Mouse (Mus musculus) mouse embryonic stem cell (cell line): ENCODE results near the gene 1700067K01Rik.

Source experiments
- in situ Hi-C, 2 experiments: fragments of 300-500 bp; cut with MboI; formaldehyde crosslinking; loops; 1 replicate in 1 of 2; 3 replicates in 1 of 2; pipeline ENCODE4 v1.14.3; 2019 to 2020; ENCODE audit warnings: low sequenced_read_pairs in 2 of 2, low pct_unique_long_range_greater_than_20kb in 1 of 2, mixed read lengths in 1 of 2; ENCODE audit not compliant: unreplicated experiment in 1 of 2

1700067K01Rik gene

DNA sequence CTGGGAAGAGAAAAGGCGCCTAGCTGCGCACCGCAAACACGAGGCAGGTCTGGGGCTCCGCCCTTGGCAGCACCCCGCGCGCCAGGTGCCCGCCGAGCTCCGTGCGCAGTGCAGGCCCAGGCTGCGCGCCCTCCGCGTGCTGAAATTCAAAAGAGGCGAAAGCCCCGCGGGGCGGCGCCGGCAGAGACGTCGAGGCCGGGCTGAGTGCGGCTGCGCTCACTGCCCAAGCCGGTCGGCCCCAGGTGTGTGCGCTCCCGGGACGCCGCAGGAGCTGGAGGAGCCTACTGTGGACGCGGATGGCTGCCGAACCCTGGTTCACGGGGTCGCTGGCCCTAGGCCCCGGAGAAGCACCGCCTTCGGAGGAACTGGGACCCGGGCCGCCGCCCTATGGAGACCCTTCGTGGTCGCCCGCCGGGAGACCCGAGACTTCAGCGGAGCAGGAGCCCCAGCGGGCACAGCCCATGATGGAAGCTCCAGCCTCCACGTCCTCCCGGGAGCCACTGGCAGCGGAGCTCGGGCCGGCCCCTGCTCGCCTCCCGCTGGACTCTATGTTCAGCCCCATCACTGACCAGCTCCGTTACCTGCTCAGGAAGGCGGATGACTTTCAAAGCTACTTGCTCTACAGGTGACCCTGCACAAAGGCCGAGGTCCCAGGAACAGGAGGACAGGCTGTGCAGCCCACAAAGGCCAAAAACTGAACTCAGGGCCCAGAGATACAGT is at the start of gene 1700067K01Rik:
TSS of gene 1700067K01Rik (plus strand) at position 222 of the 720 bp plus-strand sequence.
- in situ Hi-C loops: no loop called here

DNA sequence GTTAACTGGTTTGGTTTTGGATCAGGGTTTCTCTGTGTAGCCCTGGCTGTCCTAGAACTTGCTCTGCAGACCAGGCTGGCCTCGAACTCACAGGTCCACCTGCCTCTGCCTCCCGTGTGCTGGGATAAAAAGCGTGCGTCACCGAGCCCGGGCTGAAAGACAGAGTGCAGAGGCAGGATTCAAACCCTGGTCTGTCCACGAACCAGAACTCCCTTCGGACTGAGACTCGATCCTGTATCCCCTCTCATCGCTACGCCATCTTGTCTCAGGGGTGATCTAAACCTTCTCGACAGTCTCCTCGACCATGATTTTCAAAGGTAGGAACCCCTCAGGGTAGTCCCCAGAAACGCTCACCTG is 46.6 kb upstream of the 1700067K01Rik start:
- in situ Hi-C loops: no loop called here

DNA sequence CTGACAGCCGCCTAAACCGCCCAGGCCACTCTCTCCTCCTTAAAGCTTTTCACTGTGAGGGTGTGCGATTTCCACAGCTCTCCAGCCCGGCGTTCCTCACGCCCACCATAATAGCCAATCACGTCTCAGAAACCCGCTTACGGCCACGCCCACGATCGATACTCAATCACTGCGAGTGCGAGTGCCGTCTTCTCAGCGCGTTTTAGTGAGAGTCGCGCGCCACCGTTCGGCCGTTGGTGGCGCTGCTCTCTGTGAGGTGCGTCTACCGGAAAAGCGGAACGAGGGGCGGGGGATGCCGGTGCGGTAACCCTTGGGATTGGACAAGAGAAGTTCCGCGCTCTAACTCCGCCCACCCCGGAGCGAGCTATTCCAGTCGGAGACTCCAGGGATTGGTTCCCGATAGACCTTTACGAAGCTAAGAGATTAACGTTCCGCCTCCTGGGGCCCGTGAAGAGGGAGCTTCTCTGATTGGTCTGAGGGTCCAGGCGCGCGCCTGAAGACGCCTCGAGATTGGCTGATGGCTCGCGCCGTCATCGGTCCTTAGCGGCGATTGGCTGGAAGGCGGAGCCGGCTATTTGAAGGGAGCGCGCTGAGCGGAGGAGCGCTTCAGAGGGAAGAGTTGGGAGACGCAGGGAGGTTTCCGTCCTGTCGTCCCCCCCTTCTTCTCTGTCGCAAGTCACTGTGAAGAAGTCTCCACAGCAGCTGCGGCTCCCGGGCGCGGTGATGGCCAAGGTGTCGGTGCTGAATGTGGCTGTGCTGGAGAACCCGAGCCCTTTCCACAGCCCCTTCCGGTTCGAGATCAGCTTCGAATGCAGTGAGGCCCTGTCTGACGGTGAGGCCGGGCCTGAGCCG is 46.0 kb upstream of the 1700067K01Rik start, which contains the start of the genes Gm10644 and Asf1b:
TSS of gene Gm10644 (minus strand) at position 100 of the 852 bp plus-strand sequence.
TSS of gene Asf1b (plus strand) at position 402 of the 852 bp plus-strand sequence.
- in situ Hi-C loops: no loop called here

DNA sequence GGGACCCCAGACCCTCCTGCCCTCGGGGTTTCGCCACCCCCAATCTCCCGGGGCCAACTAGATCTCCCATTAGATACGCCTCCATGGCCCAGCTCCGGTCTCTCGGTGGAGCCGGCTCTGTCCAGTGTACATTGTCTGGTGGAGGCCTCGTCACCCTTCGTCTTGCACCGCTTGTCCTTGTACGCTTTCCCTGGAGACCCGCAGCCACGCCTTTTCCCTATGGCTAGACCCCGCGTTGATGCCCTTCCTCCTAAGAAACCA is 45.4 kb upstream of the 1700067K01Rik start:
- in situ Hi-C loops: no loop called here

DNA sequence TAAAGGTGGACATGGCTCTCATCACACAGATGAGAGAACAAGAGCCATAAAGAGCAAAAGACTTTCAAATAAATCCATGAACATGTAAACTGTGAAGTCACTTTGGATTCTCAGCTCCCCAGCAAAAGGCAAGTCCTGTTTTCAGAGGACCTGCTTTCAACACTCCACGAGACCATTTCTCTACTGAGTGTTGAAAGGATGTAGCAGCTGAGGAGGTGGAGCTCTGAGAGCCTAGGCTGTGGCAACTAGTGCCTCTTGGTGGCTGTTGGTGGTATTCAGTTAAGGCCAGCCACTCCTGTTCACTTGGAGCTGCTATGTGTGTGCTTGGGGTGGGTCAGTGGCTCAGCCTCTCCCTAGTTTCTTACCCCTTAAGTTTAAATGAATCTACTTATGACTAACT is 44.5 kb upstream of the 1700067K01Rik start:
- in situ Hi-C loops: no loop called here

DNA sequence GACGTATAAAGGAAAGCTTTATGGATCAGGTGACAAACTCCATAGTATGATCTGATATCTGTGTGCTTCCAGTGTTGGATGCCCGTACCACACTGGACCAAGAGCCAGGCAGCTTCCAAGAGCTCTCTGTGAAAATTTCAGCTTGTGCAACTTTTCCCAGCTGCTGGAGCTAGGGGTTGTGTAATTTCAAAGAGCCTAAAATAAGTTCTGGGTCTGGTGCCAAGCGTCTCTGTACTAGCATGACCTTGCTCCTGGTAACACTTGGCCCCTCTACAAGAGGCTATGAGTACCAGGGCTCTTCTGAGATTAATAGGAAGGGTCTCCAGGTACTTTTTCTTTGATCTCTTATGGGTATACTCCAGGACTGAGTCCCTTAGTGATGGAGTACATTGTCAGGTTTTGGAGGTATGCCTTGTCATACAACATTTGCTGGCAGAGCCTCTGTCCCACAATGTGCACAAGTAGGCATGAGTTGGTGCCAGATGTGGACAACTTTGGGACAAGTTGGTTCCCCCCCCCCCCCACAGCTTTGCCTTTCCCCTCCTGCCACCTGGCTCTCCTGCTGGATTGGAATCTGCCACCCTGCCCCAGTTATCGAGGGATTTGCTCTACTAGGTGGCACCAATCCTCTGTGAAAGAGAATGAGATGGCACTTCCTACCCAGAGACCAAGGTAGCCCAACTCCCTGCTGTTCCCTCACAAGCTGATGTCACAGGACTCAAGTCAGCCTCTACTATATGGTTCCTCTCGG is 37.1 kb upstream of the 1700067K01Rik start:
- in situ Hi-C loops: no loop called here

DNA sequence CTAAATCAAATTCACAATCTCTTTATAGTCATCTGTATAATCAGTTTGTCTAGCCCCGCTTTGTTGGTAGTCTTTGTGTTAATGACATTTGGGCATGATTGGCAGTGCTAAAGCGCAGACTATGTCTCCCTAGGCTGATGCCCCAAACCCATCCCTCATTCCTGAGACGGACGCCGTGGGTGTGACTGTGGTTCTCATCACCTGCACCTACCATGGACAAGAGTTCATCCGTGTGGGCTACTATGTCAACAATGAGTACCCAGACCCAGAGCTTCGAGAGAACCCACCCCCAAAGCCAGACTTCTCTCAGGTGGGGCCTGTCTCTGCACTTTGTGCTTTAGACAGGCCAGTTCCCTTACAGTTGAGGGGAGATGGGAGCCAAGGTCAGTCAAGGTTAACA is 33.6 kb upstream of the 1700067K01Rik start:
- in situ Hi-C loops: no loop called here

DNA sequence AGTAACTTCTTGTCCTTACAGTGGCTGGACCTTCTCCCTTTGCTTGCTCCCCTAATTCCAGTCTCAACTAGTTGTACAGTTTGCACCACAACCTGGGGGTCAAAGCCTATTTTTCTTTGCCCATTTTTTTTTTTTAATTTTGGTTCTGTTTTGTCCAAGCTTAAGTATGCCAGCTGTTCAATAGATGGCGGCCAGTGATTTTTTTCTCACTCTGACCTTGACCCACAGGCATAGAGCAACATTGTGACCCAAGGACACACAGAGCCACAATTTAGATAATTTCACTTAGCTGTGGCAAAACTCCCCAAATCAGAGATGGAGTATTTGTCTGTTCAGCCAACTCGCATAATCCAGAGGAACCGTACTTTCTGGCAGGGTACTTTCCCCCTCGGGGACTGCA is 30.2 kb upstream of the 1700067K01Rik start:
- in situ Hi-C loops: no loop called here

DNA sequence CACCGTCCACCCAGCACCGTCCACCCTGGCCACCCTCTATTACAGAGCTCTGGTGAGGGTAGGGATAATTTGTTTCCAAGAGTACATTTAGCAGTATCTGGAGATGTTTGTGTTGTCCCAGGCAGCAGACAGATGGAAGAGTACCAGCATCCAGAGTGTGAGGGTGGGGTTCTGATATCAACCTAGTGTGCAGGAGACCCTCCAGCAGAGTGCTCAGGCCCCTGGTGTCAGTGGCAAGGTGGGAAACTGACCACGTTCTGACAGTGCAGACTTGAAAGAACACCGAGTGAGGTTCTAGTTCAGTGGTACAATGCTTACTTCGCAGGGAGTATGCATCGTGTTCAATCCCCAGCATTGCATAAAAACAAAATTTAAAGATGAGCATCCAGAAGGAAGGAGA is 29.6 kb upstream of the 1700067K01Rik start:
- in situ Hi-C loops: no loop called here

DNA sequence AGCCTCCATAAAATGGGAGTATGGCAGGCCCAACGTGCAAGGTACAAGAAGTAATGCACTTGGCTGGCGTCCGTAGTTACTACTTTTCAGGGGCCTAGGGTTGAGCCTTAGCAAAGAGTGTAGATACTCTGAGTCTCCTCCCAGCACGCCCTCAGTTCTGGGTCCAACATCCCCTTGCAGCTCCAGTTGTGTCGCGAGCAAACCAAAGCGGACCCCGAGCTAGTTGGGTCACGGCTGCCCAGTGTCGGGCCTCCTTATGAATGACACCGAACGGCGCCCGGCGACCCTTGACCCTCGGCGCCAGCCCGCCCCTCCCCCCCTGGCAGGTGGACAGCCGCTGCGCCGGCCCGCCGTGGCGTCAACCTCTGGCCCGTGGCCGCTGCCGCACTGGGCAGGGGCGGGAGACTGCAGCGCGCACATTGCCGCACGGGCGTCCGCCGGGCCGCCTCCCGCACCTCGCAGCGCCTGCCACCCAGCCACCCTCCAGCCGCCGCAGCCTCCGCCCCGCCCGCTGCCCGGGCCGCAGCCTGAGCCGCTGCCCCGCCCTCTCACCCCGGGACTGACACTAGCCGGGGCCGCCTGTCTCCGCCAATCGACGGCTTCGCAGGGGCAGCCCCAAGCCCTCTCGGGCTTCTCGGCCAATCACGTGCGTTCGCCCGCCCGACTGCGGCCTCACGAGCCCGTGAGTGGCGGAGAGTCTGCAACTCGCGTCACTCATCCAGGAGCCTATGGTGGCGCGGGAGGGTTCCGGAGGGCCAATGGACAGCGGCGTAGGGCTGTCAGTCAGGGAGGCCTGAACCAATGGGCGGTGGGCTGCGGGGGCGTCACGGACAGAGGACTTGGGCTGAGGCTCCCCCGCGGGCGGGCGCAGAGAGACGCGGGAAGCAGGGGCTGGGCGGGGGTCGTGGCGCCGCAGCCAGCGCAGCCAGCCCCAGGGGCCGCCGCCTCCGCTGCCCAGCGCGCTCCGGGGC is 28.9 kb upstream of the 1700067K01Rik start, which contains the start of gene Prkaca:
TSS of gene Prkaca (plus strand) at position 844 of the 971 bp plus-strand sequence.
- in situ Hi-C loops: no loop called here

DNA sequence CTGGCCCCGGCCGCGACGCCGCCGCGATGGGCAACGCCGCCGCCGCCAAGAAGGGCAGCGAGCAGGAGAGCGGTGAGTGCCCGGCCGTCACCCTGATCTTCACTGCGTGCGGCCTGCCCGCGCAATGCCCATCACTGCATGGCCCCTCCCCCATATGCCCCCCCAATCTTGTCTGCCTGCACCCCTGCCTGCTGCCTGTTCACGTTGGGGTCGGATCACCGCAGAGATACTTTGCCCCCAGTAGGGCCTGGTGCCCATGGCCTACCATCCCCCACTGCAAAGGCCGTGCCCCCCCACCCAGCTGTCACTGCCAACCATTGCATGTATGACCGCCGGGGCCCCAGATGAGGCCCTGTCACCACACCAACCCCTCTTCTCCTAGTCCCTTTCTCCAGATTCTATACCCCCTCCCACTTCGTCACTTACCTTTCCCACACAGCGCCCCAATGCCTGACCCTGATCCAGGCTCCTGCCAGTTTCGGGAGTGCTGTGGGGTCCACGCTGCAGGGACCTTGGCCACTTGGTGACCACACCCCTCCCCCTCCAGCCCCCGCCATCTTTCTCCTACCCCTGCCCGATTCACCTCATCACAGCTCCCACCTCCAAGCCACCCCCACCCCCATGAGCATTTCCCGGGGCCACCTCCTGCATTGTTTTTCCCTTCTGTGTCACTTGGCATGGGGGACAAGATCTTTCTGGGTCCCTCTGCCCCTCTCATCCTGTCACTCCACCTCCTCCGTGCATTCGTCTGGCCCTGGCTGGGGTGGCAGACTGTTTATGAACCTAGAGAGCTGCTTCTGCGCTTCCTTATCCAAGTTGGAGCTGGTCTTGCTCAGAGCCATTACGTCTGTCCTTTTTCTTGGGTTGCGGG is 27.9 kb upstream of the 1700067K01Rik start:
- in situ Hi-C loops: no loop called here

DNA sequence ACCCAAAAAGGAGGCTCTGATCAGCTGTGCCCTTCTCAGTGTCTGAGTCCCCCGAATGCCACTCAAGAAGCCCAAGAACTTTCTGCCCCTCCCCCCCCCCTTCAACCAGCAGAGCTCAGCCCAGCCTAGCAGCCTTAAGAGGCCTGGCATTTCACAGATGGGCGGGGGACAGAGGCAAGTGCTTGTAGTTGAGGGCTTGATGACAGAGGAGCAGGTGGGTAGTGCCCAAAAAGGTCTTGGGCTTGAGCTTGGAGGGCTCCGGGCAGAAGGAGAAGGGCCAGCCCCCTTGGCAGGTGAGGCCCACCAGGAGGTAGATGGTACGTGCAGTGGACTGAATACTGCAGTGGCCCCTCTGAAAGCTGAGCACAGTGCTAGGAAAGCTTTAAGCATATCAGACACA is 26.8 kb upstream of the 1700067K01Rik start:
- in situ Hi-C loops: no loop called here

DNA sequence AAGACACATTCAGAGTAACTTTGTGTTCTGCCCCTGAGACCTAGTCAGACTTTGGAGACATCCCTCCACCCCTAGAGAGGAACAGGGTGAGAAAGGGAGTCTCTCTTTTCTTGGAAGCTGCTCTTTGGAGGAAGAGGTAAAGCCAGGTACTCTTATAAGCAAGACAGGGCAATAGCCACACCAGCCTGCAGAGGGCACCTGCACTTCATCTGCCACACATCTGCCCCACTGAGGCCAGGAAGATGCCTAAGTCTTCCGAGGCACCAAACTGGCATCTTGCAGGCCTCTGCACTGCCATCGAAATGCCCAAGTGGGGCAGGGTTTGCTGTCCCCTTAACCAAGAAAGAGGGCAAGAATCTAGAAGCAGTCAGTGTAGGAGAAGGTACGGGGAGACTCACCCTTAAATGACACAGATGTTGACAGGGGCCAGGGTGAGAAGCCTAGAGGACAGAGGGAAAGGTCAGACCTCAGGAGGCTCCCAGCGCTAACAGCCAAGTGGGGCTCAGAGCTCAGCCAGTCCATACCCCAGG is 25.1 kb upstream of the 1700067K01Rik start:
- in situ Hi-C loops: no loop called here

DNA sequence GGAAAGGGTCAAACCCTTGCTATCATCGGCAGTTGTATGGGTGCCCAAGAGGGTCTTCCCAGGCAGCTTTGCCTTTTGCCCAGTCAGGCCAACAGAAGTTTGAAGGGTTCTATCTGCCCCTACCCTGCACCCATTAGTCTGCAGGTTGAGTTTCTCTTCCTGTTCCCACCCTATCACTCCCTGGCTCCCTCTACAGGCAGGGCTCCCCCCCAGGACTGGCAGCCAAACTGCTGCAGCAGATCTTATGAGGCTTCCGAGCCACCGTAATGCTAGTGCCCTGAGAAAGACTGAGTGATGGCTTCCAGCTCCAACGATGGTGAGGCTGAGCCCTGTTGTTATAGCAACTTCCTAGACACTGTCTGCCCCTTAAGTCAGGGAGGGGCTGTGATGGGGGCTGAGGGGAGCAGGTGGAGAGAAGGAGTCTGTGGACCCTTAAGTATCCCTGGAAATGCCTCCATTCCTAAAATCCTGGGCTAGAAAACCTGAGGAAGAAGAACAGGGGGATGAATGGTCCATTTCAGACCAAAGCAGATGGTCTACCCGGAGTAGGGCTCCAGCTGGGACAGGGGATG is 24.4 kb upstream of the 1700067K01Rik start:
- in situ Hi-C loops: no loop called here

DNA sequence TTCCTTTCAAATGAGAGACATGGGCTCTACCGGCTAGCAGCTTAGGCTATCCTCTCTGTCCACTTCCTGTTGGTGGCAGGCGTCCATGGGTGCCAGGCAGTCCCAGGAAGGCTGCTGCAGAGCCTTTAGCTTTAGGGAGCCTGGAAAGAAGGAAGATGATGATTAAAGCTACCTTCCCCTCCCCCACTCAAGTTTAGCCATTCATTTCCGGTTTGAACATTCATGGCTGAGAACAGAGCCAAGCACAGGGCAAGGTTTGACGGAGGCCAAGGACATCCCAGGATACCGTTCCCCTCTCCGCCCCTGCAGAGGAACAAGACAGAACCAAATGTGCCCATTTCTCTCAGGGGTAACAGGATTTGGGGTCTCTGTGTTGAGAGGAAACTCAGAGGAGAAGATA is 23.7 kb upstream of the 1700067K01Rik start:
- in situ Hi-C loops: no loop called here

DNA sequence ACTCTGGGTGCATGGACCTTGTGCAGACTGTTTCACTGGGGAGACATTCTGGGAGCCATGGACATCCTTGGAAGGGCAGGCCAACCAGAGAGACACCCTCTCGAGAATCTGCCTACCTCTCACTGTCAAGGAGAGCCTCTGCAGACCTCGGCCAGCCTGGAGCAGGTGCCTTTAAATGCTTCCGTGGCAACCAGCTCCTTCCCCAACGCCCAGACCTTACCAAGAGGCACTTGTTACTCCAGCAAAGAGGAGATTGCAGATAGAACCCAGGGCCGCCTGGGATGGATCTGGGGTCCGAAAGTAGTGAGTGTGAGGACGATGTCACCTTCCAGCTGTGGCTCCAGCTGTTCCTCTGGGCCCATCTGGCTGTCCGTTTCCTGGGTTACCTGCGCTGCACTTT is 23.1 kb upstream of the 1700067K01Rik start:
- in situ Hi-C loops: no loop called here

DNA sequence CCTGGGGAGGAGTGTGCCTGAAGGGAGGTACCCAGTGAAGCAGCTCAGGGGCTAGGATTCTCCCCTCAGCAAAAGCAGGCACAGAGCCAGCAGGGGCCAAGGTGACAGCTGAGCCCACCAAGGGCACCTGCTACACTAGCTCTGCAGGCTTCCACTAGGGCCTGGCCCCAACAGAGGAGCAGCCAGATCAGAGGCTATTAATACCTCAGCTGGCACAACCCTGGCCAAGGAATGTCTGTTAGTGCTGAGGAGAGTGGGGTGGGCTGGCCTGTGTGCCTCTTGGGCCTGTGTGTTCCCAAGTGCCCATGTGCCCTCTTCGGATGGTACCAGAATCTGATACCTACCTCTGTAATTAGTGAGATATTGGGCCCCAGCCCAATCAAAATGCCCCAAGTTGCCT is 21.1 kb upstream of the 1700067K01Rik start:
- in situ Hi-C loops: no loop called here
